Mouse (Mus musculus): Measurements from ENCODE around the gene Srsf9.
"Not testable (repeated sequence)": the region's sequence is repeated elsewhere in the genome, so short reads cannot be mapped to it uniquely, and the experiment has no call there.

Gene Srsf9

GRCm38 (mm10) chr5:115326875-115327609, at the start of gene Srsf9:
TSS of gene Srsf9 (plus strand) at chr5:115327177.
- peak; percentile 86 for DNase-seq (ENCODE audit: low read depth, low spot score)

GRCm38 (mm10) chr5:115278053-115278452, 48.9 kb upstream of the Srsf9 start:
- no peak for DNase-seq (ENCODE audit: low read depth, low spot score)

- no peak for DNase-seq (ENCODE audit: low read depth, low spot score)
Measured at GRCm38 (mm10) chr5:115278785-115279184, 48.2 kb upstream of the Srsf9 start.

GRCm38 (mm10) chr5:115279226-115280049, 47.5 kb upstream of the Srsf9 start, which contains the start of gene Coq5:
TSS of gene Coq5 (plus strand) at chr5:115279666.
- DNase-seq (ENCODE audit: low read depth, low spot score) = peak; percentile 82

GRCm38 (mm10) chr5:115280050-115280687, 46.8 kb upstream of the Srsf9 start:
- no peak for DNase-seq (ENCODE audit: low read depth, low spot score)

GRCm38 (mm10) chr5:115284735-115285134, 42.2 kb upstream of the Srsf9 start:
- DNase-seq (ENCODE audit: low read depth, low spot score) = no peak

GRCm38 (mm10) chr5:115294173-115294572, 32.8 kb upstream of the Srsf9 start:
- no peak for DNase-seq (ENCODE audit: low read depth, low spot score)

- peak; percentile 45 for DNase-seq (ENCODE audit: low read depth, low spot score)
Measured at GRCm38 (mm10) chr5:115296347-115296746, 30.6 kb upstream of the Srsf9 start.

GRCm38 (mm10) chr5:115300035-115300744, 26.8 kb upstream of the Srsf9 start:
- DNase-seq (ENCODE audit: low read depth, low spot score) = peak; percentile 34

- DNase-seq (ENCODE audit: low read depth, low spot score) = peak; percentile 99
Measured at GRCm38 (mm10) chr5:115300792-115301614, 26.0 kb upstream of the Srsf9 start, which contains the start of gene Dynll1. TSS of gene Dynll1 (minus strand) at chr5:115300999.

- no peak for DNase-seq (ENCODE audit: low read depth, low spot score)
Measured at GRCm38 (mm10) chr5:115301615-115302014, 25.4 kb upstream of the Srsf9 start.

GRCm38 (mm10) chr5:115302190-115302589, 24.8 kb upstream of the Srsf9 start:
- not testable (repeated sequence) for DNase-seq (ENCODE audit: low read depth, low spot score)

- DNase-seq (ENCODE audit: low read depth, low spot score) = no peak
Measured at GRCm38 (mm10) chr5:115312354-115312753, 14.6 kb upstream of the Srsf9 start.

GRCm38 (mm10) chr5:115312816-115313667, 13.9 kb upstream of the Srsf9 start:
- no peak for DNase-seq (ENCODE audit: low read depth, low spot score)

- no peak for DNase-seq (ENCODE audit: low read depth, low spot score)
Measured at GRCm38 (mm10) chr5:115313668-115313943, 13.4 kb upstream of the Srsf9 start.

- DNase-seq (ENCODE audit: low read depth, low spot score) = no peak
Measured at GRCm38 (mm10) chr5:115316968-115317644, 9.9 kb upstream of the Srsf9 start.

GRCm38 (mm10) chr5:115317645-115318328, 9.2 kb upstream of the Srsf9 start:
- no peak for DNase-seq (ENCODE audit: low read depth, low spot score)

All from c-Kit-negative CD71-positive TER-119-positive erythroid progenitor cells, embryonic 14.5 days (primary cell).